Mouse (Mus musculus) embryonic facial prominence, embryonic 15.5 days (tissue): ENCODE results near the gene Nmnat3. TPM values are rescaled to one million over a fixed set of nuclear protein-coding genes. Genes with fewer than 3 reads are reported as not detected.

Experiments used
- ATAC-seq: fragments of 200-750 bp; cut with Nextera tagmentation; 2 replicates; pipeline ENCODE4 v1.8.0; 2017; ENCODE audit warnings: low read depth, moderate TSS enrichment; ENCODE audit not compliant: insufficient number of reproducible peaks, low FRiP score, low TSS enrichment
- H3K27ac ChIP-seq: fragments of 300-500 bp; sonication (generic); replicated peaks from 2 replicates; pipeline ENCODE4 v1.5.1; 2015; ENCODE audit warnings: mild to moderate bottlenecking, inconsistent platforms
- H3K27me3 ChIP-seq: fragments of 300-500 bp; sonication (generic); 2 replicates; pipeline ENCODE4 v1.6.1; 2015; ENCODE audit warnings: inconsistent platforms
- H3K36me3 ChIP-seq: fragments of 300-500 bp; sonication (generic); 2 replicates; pipeline ENCODE4 v1.6.1; 2015; ENCODE audit warnings: mild to moderate bottlenecking, inconsistent platforms
- H3K4me1 ChIP-seq: fragments of 300-500 bp; sonication (generic); 2 replicates; pipeline ENCODE4 v1.6.1; 2015; ENCODE audit warnings: inconsistent platforms
- H3K4me2 ChIP-seq: fragments of 300-500 bp; sonication (generic); replicated peaks from 2 replicates; pipeline ENCODE4 v1.6.1; 2015; ENCODE audit warnings: mild to moderate bottlenecking, inconsistent platforms
- H3K4me3 ChIP-seq: fragments of 300-500 bp; sonication (generic); replicated peaks from 2 replicates; pipeline ENCODE4 v1.5.1; 2015; ENCODE audit warnings: mild to moderate bottlenecking, inconsistent platforms
- H3K9ac ChIP-seq: fragments of 300-500 bp; sonication (generic); 2 replicates; pipeline ENCODE4 v1.6.1; 2015; ENCODE audit warnings: inconsistent platforms
- H3K9me3 ChIP-seq: fragments of 300-500 bp; sonication (generic); replicated peaks from 2 replicates; pipeline ENCODE4 v1.6.1; 2016; ENCODE audit warnings: inconsistent platforms
- WGBS: fragments of 180-500 bp; shearing (Covaris S2); methylation state at CpG from one replicate; pipeline ENCODE4 v1.1.7; 2015; 5-methylcytosine and 5-hydroxymethylcytosine counted together
- polyA plus RNA-seq: library from polyadenylated mRNA; unstranded; fragments of >200 nt; fragmentation: Nextera tagmentation; extraction: Ambion mirVana; gene quantifications from 2 replicates; pipeline ENCODE4 v1.2.1, GENCODE M21; 2015

Nmnat3 gene
- polyA plus RNA-seq, 1 experiment from 2014 or later, result 7.9 TPM

- Histone ChIP-seq H3K9me3 (no peaks in the 10 kb centered on the region), H3K27ac (no peak overlapping the region), H3K4me3 (no peak overlapping the region), H3K9ac (no peak overlapping the region), H3K36me3 (no peaks in the 10 kb centered on the region), H3K4me2 (no peak overlapping the region), H3K27me3 (no peaks in the 10 kb centered on the region), H3K4me1 (no peaks in the 10 kb centered on the region)
- no peak for ATAC-seq
- whole genome bisulfite sequencing, result 87% methylated on average over 3 of the region's 3 CpGs
These were observed 110.6 kb downstream of the Nmnat3 start for GRCm38 (mm10) chr9:98397866-98398265.

- 73% methylated on average over 13 of the region's 13 CpGs for WGBS
- Histone ChIP-seq H3K9me3 (no peaks in the 10 kb centered on the region), H3K9ac (no peak overlapping the region), H3K27ac (no peak overlapping the region), H3K27me3 (no peaks in the 10 kb centered on the region), H3K36me3 (no peaks in the 10 kb centered on the region), H3K4me2 (no peak overlapping the region), H3K4me3 (no peak overlapping the region), H3K4me1 (no peaks in the 10 kb centered on the region)
- no peak for ATAC-seq
These were observed 113.1 kb downstream of the Nmnat3 start for GRCm38 (mm10) chr9:98400185-98400894.

- no peaks in the 10 kb centered on the region for H3K36me3 ChIP-seq
- H3K4me3 ChIP-seq, result no peak overlapping the region
- no peak overlapping the region for H3K27ac ChIP-seq
- H3K4me2 ChIP-seq, result no peak overlapping the region
- ATAC-seq, result no peak
- WGBS, result 79% methylated on average over 5 of the region's 5 CpGs
- H3K9ac ChIP-seq, result no peak overlapping the region
- no peaks in the 10 kb centered on the region for H3K4me1 ChIP-seq
- H3K9me3 ChIP-seq, result no peaks in the 10 kb centered on the region
- no peaks in the 10 kb centered on the region for H3K27me3 ChIP-seq
These were observed 114.4 kb downstream of the Nmnat3 start for GRCm38 (mm10) chr9:98401611-98402010.

- Histone ChIP-seq H3K9ac (no peak overlapping the region), H3K27ac (no peak overlapping the region), H3K9me3 (no peaks in the 10 kb centered on the region), H3K4me2 (no peak overlapping the region), H3K36me3 (no peaks in the 10 kb centered on the region), H3K27me3 (no peaks in the 10 kb centered on the region), H3K4me1 (no peaks in the 10 kb centered on the region), H3K4me3 (no peak overlapping the region)
- 71% methylated on average over 12 of the region's 12 CpGs for WGBS
- ATAC-seq, result no peak
These were observed 120.5 kb downstream of the Nmnat3 start for GRCm38 (mm10) chr9:98407771-98408170.

GRCm38 (mm10) chr9:98409137-98409536 lies 121.9 kb downstream of the Nmnat3 start:
- no peak overlapping the region for H3K9ac ChIP-seq
- H3K36me3 ChIP-seq, result no peaks in the 10 kb centered on the region
- no peak overlapping the region for H3K4me3 ChIP-seq
- no peaks in the 10 kb centered on the region for H3K9me3 ChIP-seq
- no peaks in the 10 kb centered on the region for H3K4me1 ChIP-seq
- H3K27me3 ChIP-seq, result no peaks in the 10 kb centered on the region
- ATAC-seq, result no peak
- H3K27ac ChIP-seq, result no peak overlapping the region
- no peak overlapping the region for H3K4me2 ChIP-seq
- 24% methylated on average over 3 of the region's 3 CpGs for WGBS

- ATAC-seq, result no peak
- H3K27ac ChIP-seq, result no peak overlapping the region
- H3K4me2 ChIP-seq, result no peak overlapping the region
- H3K4me1 ChIP-seq, result no peaks in the 10 kb centered on the region
- H3K9me3 ChIP-seq, result no peaks in the 10 kb centered on the region
- no peaks in the 10 kb centered on the region for H3K27me3 ChIP-seq
- H3K36me3 ChIP-seq, result no peaks in the 10 kb centered on the region
- H3K9ac ChIP-seq, result no peak overlapping the region
- 81% methylated on average over 4 of the region's 4 CpGs for WGBS
- no peak overlapping the region for H3K4me3 ChIP-seq
These were observed 128.2 kb downstream of the Nmnat3 start for GRCm38 (mm10) chr9:98415427-98415826.

GRCm38 (mm10) chr9:98417919-98418318 lies 130.7 kb downstream of the Nmnat3 start:
- Histone ChIP-seq H3K4me3 (no peak overlapping the region), H3K36me3 (no peaks in the 10 kb centered on the region), H3K9ac (no peak overlapping the region), H3K4me1 (peaks cover 3% of the 10 kb centered on the region; the same call in 1 of the 2 replicates), H3K4me2 (no peak overlapping the region), H3K9me3 (no peaks in the 10 kb centered on the region), H3K27ac (no peak overlapping the region), H3K27me3 (no peaks in the 10 kb centered on the region)
- WGBS, result 46% methylated on average over 7 of the region's 7 CpGs
- no peak for ATAC-seq

GRCm38 (mm10) chr9:98418346-98418745 lies 131.1 kb downstream of the Nmnat3 start:
- 67% methylated on average over 3 of the region's 3 CpGs for WGBS
- no peak for ATAC-seq

GRCm38 (mm10) chr9:98420666-98421065 lies 133.4 kb downstream of the Nmnat3 start:
- H3K9me3 ChIP-seq, result no peaks in the 10 kb centered on the region
- H3K9ac ChIP-seq, result no peak overlapping the region
- no peak overlapping the region for H3K4me3 ChIP-seq
- 38% methylated on average over 1 of the region's 1 CpGs for WGBS
- no peak overlapping the region for H3K27ac ChIP-seq
- ATAC-seq, result no peak
- no peaks in the 10 kb centered on the region for H3K27me3 ChIP-seq
- H3K4me1 ChIP-seq, result peaks cover 7% of the 10 kb centered on the region
- no peaks in the 10 kb centered on the region for H3K36me3 ChIP-seq
- no peak overlapping the region for H3K4me2 ChIP-seq

More at GRCm38 (mm10) chr9:98418346-98418745, 131.1 kb downstream of the Nmnat3 start:
- no peak overlapping the region for H3K4me2 ChIP-seq
- no peaks in the 10 kb centered on the region for H3K27me3 ChIP-seq
- no peak overlapping the region for H3K9ac ChIP-seq
- no peaks in the 10 kb centered on the region for H3K9me3 ChIP-seq
- H3K4me1 ChIP-seq, result peaks cover 3% of the 10 kb centered on the region; the same call in 1 of the 2 replicates
- no peaks in the 10 kb centered on the region for H3K36me3 ChIP-seq
- no peak overlapping the region for H3K27ac ChIP-seq
- H3K4me3 ChIP-seq, result no peak overlapping the region

- no peaks in the 10 kb centered on the region for H3K36me3 ChIP-seq
- H3K9me3 ChIP-seq, result no peaks in the 10 kb centered on the region
- no peak overlapping the region for H3K27ac ChIP-seq
- H3K4me1 ChIP-seq, result peaks cover 11% of the 10 kb centered on the region
- ATAC-seq, result no peak
- no peak overlapping the region for H3K9ac ChIP-seq
- H3K4me3 ChIP-seq, result no peak overlapping the region
- H3K27me3 ChIP-seq, result no peaks in the 10 kb centered on the region
- no peak overlapping the region for H3K4me2 ChIP-seq
- 53% methylated on average over 3 of the region's 3 CpGs for WGBS
These were observed 134.7 kb downstream of the Nmnat3 start for GRCm38 (mm10) chr9:98421903-98422302.

GRCm38 (mm10) chr9:98422656-98423055 lies 135.4 kb downstream of the Nmnat3 start, which contains the start of gene Rbp1:
TSS of gene Rbp1 (plus strand) at chr9:98422961.
- Histone ChIP-seq H3K4me3 (no peak within 1 kb of the TSS), H3K36me3 (no peaks in the 10 kb centered on the region), H3K4me2 (no peak within 1 kb of the TSS), H3K9ac (no peak within 1 kb of the TSS), H3K27ac (no peak within 1 kb of the TSS), H3K27me3 (no peaks in the 10 kb centered on the region), H3K4me1 (peaks cover 12% of the 10 kb centered on the region), H3K9me3 (no peaks in the 10 kb centered on the region)
- 87% methylated on average over 5 of the region's 5 CpGs for WGBS
- ATAC-seq, result no peak

GRCm38 (mm10) chr9:98423691-98424090 lies 136.5 kb downstream of the Nmnat3 start:
- Histone ChIP-seq H3K9ac (no peak overlapping the region), H3K27ac (no peak overlapping the region), H3K4me2 (peak overlapping the region; percentile 81; the same call in 1 of the 2 replicates), H3K27me3 (no peaks in the 10 kb centered on the region), H3K36me3 (no peaks in the 10 kb centered on the region), H3K4me1 (peaks cover 22% of the 10 kb centered on the region), H3K4me3 (no peak overlapping the region), H3K9me3 (no peaks in the 10 kb centered on the region)
- WGBS, result 19% methylated on average over 4 of the region's 4 CpGs
- no peak for ATAC-seq
